Mouse (Mus musculus): ENCODE measurements at regions not wholly inside any gene's neighbourhood (a gene's known extent, or its start where the extent isn't known, plus 50 kb on each side); places are given as distances from the start of the nearest gene placed in this dataset.

GRCm38 (mm10) chr10:84088799-84089778, 351.3 kb downstream of the Nuak1 start:
- DNase-seq (ENCODE audit: low spot score in 2 of 2) = peak in 1 of 2 experiments; percentile 31

DNA sequence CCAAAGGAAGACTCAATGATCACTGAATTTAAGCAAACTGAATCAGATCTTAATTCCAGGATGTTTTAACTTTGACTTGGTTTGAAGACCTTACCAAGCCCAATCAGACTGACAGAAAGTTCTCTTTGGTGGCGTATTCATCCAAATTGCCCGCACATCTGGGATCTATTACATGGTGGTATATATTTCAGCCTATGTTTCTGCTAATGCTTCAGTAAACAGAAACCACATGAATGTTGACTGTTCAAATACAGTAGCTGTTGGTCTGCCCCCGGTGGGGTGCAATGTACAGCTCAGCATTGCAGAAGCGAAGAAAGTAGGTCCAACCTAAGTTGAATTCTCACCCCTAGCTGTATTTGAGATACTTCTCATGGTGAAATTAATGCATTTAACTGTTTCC, 346.5 kb downstream of the Nuak1 start:
- no peak for DNase-seq (ENCODE audit: low spot score in 2 of 2)

- DNase-seq (ENCODE audit: low spot score in 2 of 2) = no peak
Observed at GRCm38 (mm10) chr10:84097196-84097595, 343.2 kb downstream of the Nuak1 start.

GRCm38 (mm10) chr10:84103985-84104384, 336.4 kb downstream of the Nuak1 start:
- DNase-seq (ENCODE audit: low spot score in 2 of 2) = no peak

DNA sequence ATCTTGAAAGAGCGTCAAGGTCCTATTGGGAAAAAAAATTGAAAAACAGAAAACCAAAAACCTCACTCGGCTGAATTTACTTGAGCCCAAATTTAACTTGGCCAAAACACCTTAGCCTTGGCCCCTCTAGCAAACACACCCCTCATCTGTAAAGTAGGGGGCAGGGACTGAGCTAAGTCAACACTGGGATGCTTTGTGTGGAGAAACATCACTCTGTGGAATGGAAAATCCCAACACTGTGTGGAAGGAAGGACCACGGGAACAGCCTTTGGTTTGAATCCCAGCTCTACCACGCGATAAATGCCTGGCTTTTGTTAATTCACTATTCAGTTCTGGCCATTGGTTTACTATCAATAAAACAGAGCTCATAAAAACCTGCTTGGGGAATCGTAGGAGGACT, 335.8 kb downstream of the Nuak1 start:
- no peak for DNase-seq (ENCODE audit: low spot score in 2 of 2)

GRCm38 (mm10) chr10:84109680-84110371, 330.6 kb downstream of the Nuak1 start:
- no peak for DNase-seq (ENCODE audit: low spot score in 2 of 2)

GRCm38 (mm10) chr10:84110372-84110985, 329.9 kb downstream of the Nuak1 start:
- DNase-seq (ENCODE audit: low spot score in 2 of 2) = no peak

- no peak for DNase-seq (ENCODE audit: low spot score in 2 of 2)
Observed at GRCm38 (mm10) chr10:84111502-84111901, 328.9 kb downstream of the Nuak1 start.

- DNase-seq (ENCODE audit: low spot score in 2 of 2) = no peak
Observed at GRCm38 (mm10) chr10:84111909-84112308, 328.5 kb downstream of the Nuak1 start.

DNA sequence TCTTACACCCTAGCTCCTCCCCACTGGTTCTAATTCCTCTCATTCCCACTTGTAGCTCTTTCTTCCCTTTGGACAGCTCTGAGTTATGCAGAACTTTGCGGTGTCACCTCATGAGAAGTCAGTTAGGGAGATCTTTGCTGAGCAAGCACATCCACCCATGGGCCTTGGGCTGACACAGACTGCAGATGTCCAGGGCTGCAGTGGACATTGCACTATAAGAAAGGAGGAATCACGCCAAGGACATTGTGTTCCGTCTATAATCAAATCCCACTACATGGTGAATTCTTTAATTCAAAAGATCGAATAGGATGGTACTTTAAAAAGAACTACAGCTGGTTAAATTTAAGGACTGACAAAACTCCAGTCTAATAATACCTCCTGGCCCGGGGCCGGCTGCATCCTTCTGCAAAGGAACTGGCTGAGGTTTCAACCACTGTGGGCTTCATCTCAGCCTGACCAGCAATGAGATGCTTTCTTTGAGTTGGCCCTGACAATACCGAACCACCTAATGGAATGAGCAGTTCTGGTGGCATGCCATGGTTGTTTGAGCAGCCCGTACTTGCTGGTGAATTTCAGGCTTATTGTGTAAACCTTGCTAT, 320.3 kb downstream of the Nuak1 start:
- DNase-seq (ENCODE audit: low spot score in 2 of 2) = no peak

DNA sequence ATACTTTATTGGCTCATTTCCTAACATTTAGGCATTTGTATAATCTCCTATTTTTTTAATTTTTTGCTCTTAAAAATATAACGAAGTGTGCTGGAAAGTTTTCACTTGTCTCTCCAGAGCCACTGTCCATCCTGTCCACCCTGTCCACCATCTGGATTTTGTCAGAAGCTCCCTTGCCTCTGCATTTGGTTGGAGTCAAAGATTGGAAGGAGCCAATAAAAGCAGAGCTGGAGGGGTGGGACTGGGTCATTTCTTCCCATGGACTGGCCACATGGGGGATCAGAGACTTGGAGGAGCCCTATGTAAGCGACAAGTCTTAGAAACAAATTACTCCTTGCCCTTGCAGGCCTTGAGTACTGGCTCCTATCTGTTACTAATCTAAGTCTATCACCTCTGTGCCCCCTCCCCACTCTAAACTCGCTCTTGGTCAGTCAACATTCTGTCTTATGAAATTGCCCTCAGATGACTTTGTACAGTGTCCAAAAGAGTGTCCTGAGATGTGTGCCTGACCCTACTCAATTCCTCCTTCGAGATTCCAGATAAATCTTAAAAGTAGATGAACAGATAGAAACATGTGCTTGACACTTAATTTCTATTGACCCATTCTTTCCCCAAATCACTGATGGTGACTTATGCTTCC, 303.3 kb downstream of the Nuak1 start:
- DNase-seq (ENCODE audit: low spot score in 2 of 2) = no peak

DNA sequence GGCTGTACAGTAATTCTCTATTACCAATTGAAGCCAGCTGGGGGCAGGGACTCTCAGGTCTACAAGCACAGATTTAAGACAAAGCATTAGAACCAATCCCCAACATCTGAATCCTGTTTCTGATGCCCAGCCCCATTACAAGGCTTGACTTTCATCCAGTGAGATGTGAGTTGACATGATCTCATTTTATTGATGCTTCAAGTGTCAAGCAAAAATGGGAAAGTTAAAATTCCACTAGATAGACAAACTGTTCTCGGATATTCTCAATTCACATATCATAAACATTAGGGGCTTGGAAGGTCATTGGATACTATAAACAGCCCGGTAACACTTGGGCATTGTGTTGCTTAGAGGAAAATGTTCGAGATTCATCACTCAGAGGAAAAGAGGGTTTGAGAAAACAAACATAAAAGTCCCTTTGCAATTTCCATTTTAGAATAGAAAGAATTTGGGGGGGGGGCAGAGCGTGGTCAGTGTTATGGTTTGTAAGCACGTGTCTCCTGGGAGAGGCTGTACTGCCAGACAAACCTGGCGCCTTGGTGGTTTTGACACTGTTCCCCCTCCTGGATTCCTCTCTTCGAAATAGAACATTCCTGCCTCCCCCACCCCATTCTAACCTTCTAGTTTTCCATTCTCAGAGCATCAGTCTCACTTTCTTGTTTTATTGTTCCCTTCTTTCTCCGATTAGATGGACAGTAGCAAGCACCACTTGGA, 297.5 kb downstream of the Nuak1 start:
- DNase-seq (ENCODE audit: low spot score in 2 of 2) = no peak

GRCm38 (mm10) chr10:84143674-84144343, 296.6 kb downstream of the Nuak1 start:
- no peak for DNase-seq (ENCODE audit: low spot score in 2 of 2)

DNA sequence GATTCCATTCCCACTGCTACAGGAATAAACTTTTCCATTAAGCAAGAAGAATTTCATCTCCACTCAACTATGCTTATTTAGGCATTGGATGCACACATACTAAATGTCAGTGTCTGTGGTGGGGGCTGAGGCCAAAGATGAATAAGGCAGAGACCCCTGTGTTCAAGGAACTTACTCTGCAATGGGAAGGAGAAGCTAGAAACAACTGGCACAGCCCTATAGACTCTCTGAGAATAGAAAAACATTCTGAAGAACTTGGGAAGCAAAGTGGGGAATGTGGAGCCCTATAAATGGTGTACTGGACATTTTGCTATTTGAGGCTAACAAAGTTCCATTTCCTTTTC, 296.1 kb downstream of the Nuak1 start:
- no peak for DNase-seq (ENCODE audit: low spot score in 2 of 2)

DNA sequence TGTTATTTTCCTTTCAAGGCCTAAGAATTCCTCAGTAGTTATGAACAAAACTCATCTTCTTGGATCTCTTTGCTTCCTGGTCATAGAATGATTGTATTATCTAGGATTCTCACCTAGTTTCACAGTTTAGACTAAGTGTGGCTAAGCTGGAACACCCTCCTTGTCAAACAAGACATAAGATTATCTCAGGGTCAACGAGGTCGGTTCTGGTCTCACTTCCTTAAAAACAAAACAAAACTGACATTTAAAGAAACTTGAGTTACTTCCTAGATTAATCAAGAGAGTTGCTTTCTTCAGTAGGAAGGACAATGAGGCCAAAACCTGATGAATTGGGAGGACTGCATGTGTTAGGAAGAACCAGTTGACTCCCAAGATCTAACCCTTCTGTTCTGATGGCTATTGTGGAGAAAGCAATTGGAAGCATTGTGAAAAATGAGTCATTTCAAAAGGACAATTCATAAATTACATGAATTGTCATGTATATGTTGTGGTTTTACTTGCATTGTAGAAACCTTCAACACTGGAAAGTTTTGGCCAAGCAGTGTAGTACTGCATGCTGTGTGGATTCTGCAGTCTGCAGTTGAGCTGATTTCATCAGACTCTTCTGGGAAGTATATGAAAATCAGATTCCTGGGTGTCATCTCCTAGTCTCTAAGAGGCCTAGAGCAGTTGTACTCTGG, 293.0 kb downstream of the Nuak1 start:
- no peak for DNase-seq (ENCODE audit: low spot score in 2 of 2)

GRCm38 (mm10) chr10:84163752-84164151, 276.6 kb downstream of the Nuak1 start:
- no peak for DNase-seq (ENCODE audit: low spot score in 2 of 2)

DNA sequence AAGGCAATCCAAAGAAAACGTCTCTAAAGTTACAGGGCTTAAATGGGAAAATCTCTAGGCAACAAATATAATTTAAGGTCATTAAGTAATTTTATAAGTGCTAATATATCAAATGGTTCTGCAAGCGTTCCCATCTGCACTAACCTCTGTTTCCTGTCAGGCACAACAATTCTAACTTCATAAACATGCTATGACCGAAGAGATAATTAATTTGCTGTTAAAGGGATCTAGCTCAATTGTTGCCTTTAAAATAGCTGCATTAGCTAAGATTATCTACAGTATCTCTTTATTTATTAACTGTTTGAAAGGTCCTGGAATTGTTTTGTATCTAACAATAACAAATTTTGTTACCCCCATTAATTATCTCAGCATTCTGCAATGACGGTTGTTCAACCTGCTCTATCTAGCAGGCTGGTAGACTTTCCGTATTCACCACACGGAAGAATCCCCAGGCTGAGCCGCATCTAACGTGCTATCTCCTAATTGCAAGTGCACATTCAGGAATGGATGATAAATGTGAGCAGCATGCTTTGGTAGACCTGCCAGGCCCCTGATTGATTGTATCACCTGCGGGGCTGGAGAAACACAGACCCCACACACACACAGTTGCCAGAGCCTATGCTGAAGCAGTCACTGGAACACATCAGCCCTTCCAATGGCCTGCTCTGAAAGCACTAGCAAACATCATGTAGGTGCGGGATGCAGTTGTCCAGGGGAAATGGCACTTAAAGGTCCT, 274.4 kb downstream of the Nuak1 start:
- no peak for DNase-seq (ENCODE audit: low spot score in 2 of 2)

- peak in 1 of 2 experiments; percentile 45 for DNase-seq (ENCODE audit: low spot score in 2 of 2)
Observed at GRCm38 (mm10) chr10:84166568-84166905, 273.9 kb downstream of the Nuak1 start.

DNA sequence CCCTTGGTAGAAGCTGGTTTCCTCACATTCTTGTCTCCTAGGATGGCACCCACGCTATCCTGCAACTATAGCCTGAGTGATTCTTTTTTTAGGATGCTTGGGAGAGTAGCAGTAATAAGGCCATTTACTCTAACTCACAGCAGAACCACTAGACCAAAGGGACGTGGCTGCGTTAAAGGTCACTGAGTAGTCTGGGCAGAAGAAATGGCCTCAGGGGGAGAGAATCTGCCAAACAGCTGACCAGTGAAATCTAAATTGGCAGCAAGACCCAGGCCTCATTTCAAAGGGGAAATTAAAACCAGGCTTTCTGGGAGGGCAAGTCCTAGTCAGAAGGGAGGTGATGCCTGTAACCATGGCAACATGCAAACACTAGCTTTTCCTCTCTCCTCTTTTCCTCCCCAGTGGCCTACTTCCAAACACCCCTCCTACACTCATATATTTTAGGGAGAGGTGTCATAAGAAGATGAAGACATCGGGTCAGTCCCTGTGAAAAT, 267.5 kb downstream of the Nuak1 start:
- DNase-seq (ENCODE audit: low spot score in 2 of 2) = peak; percentile 21 to 54

Measured in layer of hippocampus, adult 18-20 months (tissue).